Mouse (Mus musculus) lung, adult 2 months (tissue): ENCODE measurements around the gene Trim41.

ENCODE experiments used
- CTCF ChIP-seq: fragments of 200-500 bp; IDR thresholded peaks from 2 replicates; pipeline ENCODE4 v1.5.1; 2011; ENCODE audit warnings: mild to moderate bottlenecking, low read length, control low read depth; ENCODE audit not compliant: insufficient read depth
- POLR2A ChIP-seq: fragments of 200-500 bp; IDR thresholded peaks from 2 replicates; pipeline ENCODE4 v1.6.1; 2011; ENCODE audit warnings: low read depth, mild to moderate bottlenecking, control low read depth, low read length, borderline replicate concordance; ENCODE audit errors: extremely low read depth

DNA sequence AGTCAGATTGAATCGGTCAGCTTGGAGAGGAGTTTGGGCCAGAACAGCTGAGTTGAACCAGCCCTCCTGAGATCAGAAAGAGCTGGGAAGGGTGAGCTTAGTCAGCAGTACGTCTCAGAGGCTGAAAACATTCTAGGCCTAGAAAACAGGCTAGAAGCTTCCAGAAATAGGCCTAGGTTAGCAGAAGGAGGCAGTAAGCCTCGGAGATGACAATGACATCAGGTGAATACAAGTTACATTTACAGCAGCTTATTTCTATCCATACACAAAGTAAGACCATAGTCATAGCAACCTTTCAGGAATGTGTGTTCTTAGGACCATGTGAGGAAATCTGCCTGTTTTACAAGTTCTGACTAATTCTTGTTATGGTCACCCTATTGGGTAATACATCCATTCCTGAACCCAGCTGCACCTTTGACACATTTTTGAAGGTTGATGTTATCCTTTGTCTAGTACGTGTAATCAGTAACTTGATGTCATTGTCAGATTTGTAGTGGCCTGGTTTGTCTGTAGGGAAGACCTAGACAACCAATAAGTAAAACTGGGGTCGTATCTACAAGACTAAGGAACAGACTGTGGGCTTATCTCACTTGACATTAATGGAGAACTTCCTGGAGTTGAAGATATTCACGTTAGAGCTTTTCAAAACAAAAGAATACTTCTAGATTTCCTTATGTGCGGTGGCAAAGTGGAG, 2.6 kb upstream of the Trim41 start:
- TF ChIP-seq CTCF = no peak
- TF ChIP-seq POLR2A = no peak
